Mouse (Mus musculus) midbrain, embryonic 15.5 days (tissue): ENCODE results near the gene Bcl2l2. TPM values are rescaled to one million over a fixed set of nuclear protein-coding genes. Genes with fewer than 3 reads are reported as not detected.

Source experiments
- ATAC-seq: fragments of 200-750 bp; cut with Nextera tagmentation; replicated peaks from 2 replicates; pipeline ENCODE4 v1.8.0; 2017; ENCODE audit warnings: moderate TSS enrichment
- H3K27ac ChIP-seq: fragments of 300-500 bp; sonication (generic); 2 replicates; pipeline ENCODE4 v1.5.1; 2015; ENCODE audit warnings: mild to moderate bottlenecking, inconsistent platforms
- H3K27me3 ChIP-seq: fragments of 300-500 bp; sonication (generic); replicated peaks from 2 replicates; pipeline ENCODE4 v1.6.1; 2015; ENCODE audit warnings: inconsistent platforms
- H3K36me3 ChIP-seq: fragments of 300-500 bp; sonication (generic); replicated peaks from 2 replicates; pipeline ENCODE4 v1.6.1; 2015; ENCODE audit warnings: inconsistent platforms
- H3K4me1 ChIP-seq: fragments of 300-500 bp; sonication (generic); 2 replicates; pipeline ENCODE4 v1.6.1; 2015; ENCODE audit warnings: inconsistent platforms
- H3K4me2 ChIP-seq: fragments of 300-500 bp; sonication (generic); 2 replicates; pipeline ENCODE4 v1.6.1; 2015; ENCODE audit warnings: inconsistent platforms, mild to moderate bottlenecking, moderate library complexity
- H3K4me3 ChIP-seq: fragments of 300-500 bp; sonication (generic); 2 replicates; pipeline ENCODE4 v1.5.1; 2015; ENCODE audit warnings: mild to moderate bottlenecking, inconsistent platforms
- H3K9ac ChIP-seq: fragments of 300-500 bp; sonication (generic); 2 replicates; pipeline ENCODE4 v1.6.1; 2015; ENCODE audit warnings: mild to moderate bottlenecking, inconsistent platforms
- H3K9me3 ChIP-seq: fragments of 300-500 bp; sonication (generic); 2 replicates; pipeline ENCODE4 v1.6.1; 2016; ENCODE audit warnings: inconsistent platforms
- WGBS: fragments of 180-500 bp; shearing (Covaris S2); methylation state at CpG from one replicate; pipeline ENCODE4 v1.1.7; 2015; ENCODE audit warnings: mixed read lengths; 5-methylcytosine and 5-hydroxymethylcytosine counted together
- polyA plus RNA-seq: library from polyadenylated mRNA; unstranded; fragments of >200 nt; fragmentation: Nextera tagmentation; extraction: Ambion mirVana; gene quantifications from 2 replicates; pipeline ENCODE4 v1.2.1, GENCODE M21; 2015

The Bcl2l2 gene
- polyA plus RNA-seq, 1 experiment from 2014 or later, result 4.8 TPM

GRCm38 (mm10) chr14:54870861-54871260, 12.3 kb upstream of the Bcl2l2 start, which contains the start of gene Homez:
Homez (minus strand) TSS chr14:54870961.
- 92% methylated on average over 5 of the region's 5 CpGs for WGBS
- no peaks in the 10 kb centered on the region for H3K27me3 ChIP-seq
- no peaks in the 10 kb centered on the region for H3K36me3 ChIP-seq
- no peak within 1 kb of the TSS for H3K4me2 ChIP-seq
- H3K4me3 ChIP-seq, result no peak within 1 kb of the TSS
- ATAC-seq, result no peak
- no peak within 1 kb of the TSS for H3K9ac ChIP-seq
- H3K27ac ChIP-seq, result no peak within 1 kb of the TSS
- H3K4me1 ChIP-seq, result peaks cover 8% of the 10 kb centered on the region
- H3K9me3 ChIP-seq, result no peaks in the 10 kb centered on the region

DNA sequence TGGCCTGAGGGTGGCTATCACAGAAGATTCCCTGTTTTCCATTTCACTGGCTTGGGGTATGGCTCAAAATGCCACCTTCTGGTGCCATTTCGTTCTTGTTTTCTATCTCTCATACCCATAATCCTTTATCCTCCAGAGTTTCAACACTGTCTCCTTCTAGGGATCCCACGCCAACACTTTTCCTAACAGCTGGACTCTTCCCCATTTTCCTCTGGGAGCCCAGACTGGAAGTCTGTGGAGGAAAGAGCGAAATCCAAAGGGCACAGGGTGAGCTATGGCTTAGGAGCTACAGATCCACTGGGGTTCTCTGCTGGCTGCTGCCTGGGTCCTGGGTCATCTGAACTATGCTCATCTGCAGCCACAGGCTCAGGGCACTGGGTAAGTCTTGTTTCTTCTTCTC, 9.0 kb upstream of the Bcl2l2 start:
- H3K36me3 ChIP-seq, result no peaks in the 10 kb centered on the region
- H3K4me2 ChIP-seq, result no peak overlapping the region
- H3K9me3 ChIP-seq, result no peaks in the 10 kb centered on the region
- no peak overlapping the region for H3K9ac ChIP-seq
- H3K4me1 ChIP-seq, result peaks cover 17% of the 10 kb centered on the region
- no peak overlapping the region for H3K27ac ChIP-seq
- WGBS, result 92% methylated on average over 3 of the region's 3 CpGs
- no peaks in the 10 kb centered on the region for H3K27me3 ChIP-seq
- ATAC-seq, result no peak
- no peak overlapping the region for H3K4me3 ChIP-seq

GRCm38 (mm10) chr14:54875844-54876538, 7.2 kb upstream of the Bcl2l2 start:
- Histone ChIP-seq H3K4me1 (peaks cover 17% of the 10 kb centered on the region), H3K9ac (peak overlapping the region; percentile 78), H3K27me3 (no peaks in the 10 kb centered on the region), H3K36me3 (no peaks in the 10 kb centered on the region), H3K9me3 (no peaks in the 10 kb centered on the region), H3K27ac (peak overlapping the region; percentile 92), H3K4me2 (peak overlapping the region; percentile 92), H3K4me3 (peak overlapping the region; percentile 62)
- 1% methylated on average over 36 of the region's 36 CpGs for WGBS
- peak; percentile 59 for ATAC-seq

DNA sequence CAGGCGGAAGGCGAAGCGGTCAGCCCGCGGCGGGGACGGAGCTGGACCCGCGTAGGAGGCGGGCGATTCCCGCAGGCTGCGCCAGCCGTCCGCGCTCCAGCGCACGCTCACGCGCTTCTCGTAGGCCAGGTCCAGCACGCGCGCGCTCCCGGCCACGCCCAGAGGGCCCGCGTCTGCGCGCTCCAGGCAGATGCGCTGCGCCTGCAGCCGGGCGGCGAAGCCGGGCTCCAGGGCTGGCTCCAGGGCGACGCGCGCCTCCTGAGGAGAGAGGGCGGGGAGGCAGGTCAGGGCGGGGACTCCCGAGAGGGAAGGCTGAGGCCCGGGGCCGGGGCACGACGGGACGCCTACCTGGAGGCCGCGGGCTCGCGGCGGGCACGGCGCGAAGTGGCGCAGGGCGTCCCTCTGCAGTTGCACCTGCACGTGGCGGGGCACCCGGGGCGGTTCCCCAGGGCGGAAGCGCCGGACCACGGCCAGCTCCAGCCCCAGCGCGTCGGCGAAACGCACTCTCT, 6.6 kb upstream of the Bcl2l2 start:
- Histone ChIP-seq H3K27me3 (no peaks in the 10 kb centered on the region), H3K27ac (peak overlapping the region; percentile 92), H3K9me3 (no peaks in the 10 kb centered on the region), H3K4me2 (peak overlapping the region; percentile 92), H3K9ac (peak overlapping the region; percentile 78), H3K4me1 (peaks cover 17% of the 10 kb centered on the region), H3K4me3 (peak overlapping the region; percentile 62), H3K36me3 (no peaks in the 10 kb centered on the region)
- WGBS, result under 1% methylated on average over 67 of the region's 72 CpGs
- ATAC-seq, result peak; percentile 93

DNA sequence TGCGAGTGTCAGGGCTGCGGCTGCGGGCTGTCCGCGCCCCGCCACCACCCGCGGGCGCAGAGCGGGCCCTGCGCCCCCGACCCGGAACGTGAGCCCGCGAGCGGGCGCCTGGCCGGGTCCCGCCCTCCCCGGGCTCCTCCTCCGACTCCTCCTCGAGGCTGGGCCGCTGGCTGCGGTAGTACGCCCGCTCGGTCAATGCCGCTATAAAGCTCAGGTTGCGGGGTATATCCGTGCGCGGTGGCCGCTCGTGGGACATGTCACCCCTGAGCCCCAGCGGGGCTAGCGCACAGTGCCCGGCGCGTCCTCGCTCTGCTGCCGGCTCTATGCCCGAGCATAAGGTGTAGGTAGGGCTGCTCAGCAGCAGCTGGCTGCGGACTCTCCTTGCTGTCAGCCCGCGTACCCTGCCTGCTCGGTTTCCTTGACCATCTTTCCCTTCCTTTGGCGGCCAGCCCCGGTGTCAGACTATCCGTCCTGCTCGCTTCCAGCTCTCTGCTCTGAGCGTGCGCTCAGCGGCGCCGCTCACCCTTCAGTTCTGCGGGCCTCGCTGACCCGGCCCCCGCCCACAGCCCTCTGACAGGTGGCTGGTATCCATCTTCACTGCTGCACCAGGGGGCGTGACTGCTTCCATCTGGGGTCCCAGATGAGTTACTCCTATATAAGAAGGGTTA, 6.0 kb upstream of the Bcl2l2 start, which contains the start of gene Ppp1r3e:
TSS of gene Ppp1r3e (minus strand) at position 503 of the 668 bp plus-strand sequence.
- Histone ChIP-seq H3K27ac (peak within 1 kb of the TSS; percentile 92), H3K4me1 (peaks cover 17% of the 10 kb centered on the region), H3K27me3 (no peaks in the 10 kb centered on the region), H3K4me2 (peak within 1 kb of the TSS; percentile 92), H3K9me3 (no peaks in the 10 kb centered on the region), H3K4me3 (peak within 1 kb of the TSS; percentile 62), H3K9ac (peak within 1 kb of the TSS; percentile 78), H3K36me3 (no peaks in the 10 kb centered on the region)
- WGBS, result under 1% methylated on average over 56 of the region's 61 CpGs
- peak; percentile 82 for ATAC-seq

- peaks cover 27% of the 10 kb centered on the region for H3K4me1 ChIP-seq
- peak; percentile 32 for ATAC-seq
- WGBS, result 29% methylated on average over 21 of the region's 21 CpGs
- H3K27me3 ChIP-seq, result no peaks in the 10 kb centered on the region
- peak overlapping the region; percentile 80 for H3K4me3 ChIP-seq
- H3K36me3 ChIP-seq, result no peaks in the 10 kb centered on the region
- no peaks in the 10 kb centered on the region for H3K9me3 ChIP-seq
- H3K4me2 ChIP-seq, result peak overlapping the region; percentile 85
- peak overlapping the region; percentile 89 for H3K9ac ChIP-seq
- peak overlapping the region; percentile 90 for H3K27ac ChIP-seq
Observed at GRCm38 (mm10) chr14:54884022-54884712, 990 bp downstream of the Bcl2l2 start.

- Histone ChIP-seq H3K27me3 (no peaks in the 10 kb centered on the region), H3K4me1 (peaks cover 27% of the 10 kb centered on the region), H3K4me3 (no peak overlapping the region), H3K9ac (peak overlapping the region; percentile 6; the same call in 1 of the 2 replicates), H3K9me3 (no peaks in the 10 kb centered on the region), H3K27ac (no peak overlapping the region), H3K4me2 (peak overlapping the region; percentile 85), H3K36me3 (no peaks in the 10 kb centered on the region)
- ATAC-seq, result no peak
- WGBS, result 93% methylated on average over 11 of the region's 11 CpGs
Observed at GRCm38 (mm10) chr14:54885309-54885708, 2.1 kb downstream of the Bcl2l2 start.

- ATAC-seq, result no peak
- no peaks in the 10 kb centered on the region for H3K9me3 ChIP-seq
- 93% methylated on average over 3 of the region's 3 CpGs for WGBS
- peak within 1 kb of the TSS; percentile 83 for H3K27ac ChIP-seq
- H3K4me2 ChIP-seq, result peak within 1 kb of the TSS; percentile 49
- H3K4me3 ChIP-seq, result peak within 1 kb of the TSS; percentile 53
- no peak within 1 kb of the TSS for H3K9ac ChIP-seq
- H3K36me3 ChIP-seq, result peaks cover 14% of the 10 kb centered on the region
- no peaks in the 10 kb centered on the region for H3K27me3 ChIP-seq
- peaks cover 20% of the 10 kb centered on the region for H3K4me1 ChIP-seq
Observed at GRCm38 (mm10) chr14:54892200-54892599, 9.0 kb downstream of the Bcl2l2 start, which contains the start of gene Pabpn1. Pabpn1 (plus strand) TSS chr14:54892500.

DNA sequence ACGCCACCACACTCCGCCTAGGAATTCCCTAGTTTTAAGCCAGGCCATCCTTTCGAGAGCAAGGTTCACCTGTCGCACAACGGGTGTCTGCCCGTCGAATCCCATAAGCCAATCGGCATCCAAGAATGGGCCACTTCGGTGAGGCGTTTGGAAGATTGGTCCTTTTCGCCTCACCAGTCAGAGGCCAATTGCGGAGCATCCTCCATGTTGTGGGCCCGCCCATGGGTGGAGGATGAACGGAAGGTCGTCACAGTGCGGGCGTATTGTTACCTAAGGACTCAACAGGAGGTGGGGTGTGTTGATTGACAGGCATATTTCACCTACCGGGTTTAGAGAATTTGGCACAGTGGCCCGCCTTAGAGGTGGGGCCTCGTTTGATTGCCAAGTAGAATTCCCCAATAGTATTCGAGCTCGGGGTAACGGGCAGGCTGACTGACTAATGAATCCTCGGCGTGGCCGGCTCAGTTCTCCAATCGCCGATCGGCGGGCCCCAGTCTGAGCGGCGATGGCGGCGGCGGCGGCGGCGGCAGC, 10.5 kb downstream of the Bcl2l2 start:
- WGBS, result under 1% methylated on average over 38 of the region's 38 CpGs
- Histone ChIP-seq H3K4me1 (peaks cover 20% of the 10 kb centered on the region), H3K9ac (peak overlapping the region; percentile 69), H3K4me2 (peak overlapping the region; percentile 49), H3K27me3 (no peaks in the 10 kb centered on the region), H3K27ac (peak overlapping the region; percentile 87), H3K9me3 (no peaks in the 10 kb centered on the region), H3K4me3 (peak overlapping the region; percentile 53), H3K36me3 (peaks cover 17% of the 10 kb centered on the region)
- ATAC-seq, result peak; percentile 99

DNA sequence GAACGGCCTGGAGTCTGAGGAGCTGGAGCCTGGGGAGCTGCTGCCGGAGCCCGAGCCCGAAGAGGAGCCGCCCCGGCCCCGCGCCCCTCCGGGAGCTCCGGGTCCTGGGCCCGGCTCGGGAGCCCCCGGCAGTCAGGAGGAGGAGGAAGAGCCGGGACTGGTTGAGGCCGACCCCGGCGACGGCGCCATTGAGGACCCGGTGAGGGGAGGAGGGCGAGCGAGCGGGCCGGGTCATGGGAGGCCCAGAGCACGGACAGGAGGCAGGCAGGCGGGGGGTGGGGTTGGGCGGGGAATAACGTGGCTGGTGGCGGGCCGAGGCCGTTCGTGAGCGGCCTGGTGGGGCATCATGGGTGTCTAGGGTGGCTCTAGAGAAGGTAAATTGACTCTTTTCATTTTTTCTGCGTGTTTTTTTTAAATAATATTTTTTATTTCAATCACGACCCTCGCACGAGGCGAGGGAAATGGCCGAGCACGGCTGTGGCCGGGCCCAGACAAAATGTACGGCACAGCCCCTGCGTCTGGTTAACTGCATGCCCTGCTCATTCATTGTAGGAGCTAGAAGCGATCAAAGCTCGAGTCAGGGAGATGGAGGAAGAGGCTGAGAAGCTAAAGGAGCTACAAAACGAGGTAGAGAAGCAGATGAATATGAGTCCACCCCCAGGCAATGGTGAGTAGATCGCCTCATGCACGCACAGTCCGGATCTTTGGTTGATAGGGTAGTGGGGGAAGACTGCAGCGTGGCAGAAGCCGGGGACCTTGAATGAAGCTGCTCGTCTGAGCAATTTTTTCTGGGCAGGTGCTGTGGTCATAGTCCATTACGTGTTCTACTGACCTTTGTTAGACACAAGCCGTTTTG, 11.3 kb downstream of the Bcl2l2 start:
- H3K27ac ChIP-seq, result peak overlapping the region; percentile 87
- peak overlapping the region; percentile 69 for H3K9ac ChIP-seq
- H3K27me3 ChIP-seq, result no peaks in the 10 kb centered on the region
- WGBS, result 1% methylated on average over 50 of the region's 54 CpGs
- ATAC-seq, result peak; percentile 59
- H3K4me1 ChIP-seq, result peaks cover 20% of the 10 kb centered on the region
- H3K9me3 ChIP-seq, result no peaks in the 10 kb centered on the region
- H3K36me3 ChIP-seq, result peaks cover 17% of the 10 kb centered on the region
- H3K4me3 ChIP-seq, result peak overlapping the region; percentile 53
- peak overlapping the region; percentile 62 for H3K4me2 ChIP-seq

- Histone ChIP-seq H3K9me3 (no peaks in the 10 kb centered on the region), H3K4me3 (no peak overlapping the region), H3K4me2 (no peak overlapping the region), H3K27ac (no peak overlapping the region), H3K9ac (no peak overlapping the region), H3K27me3 (no peaks in the 10 kb centered on the region), H3K36me3 (peaks cover 17% of the 10 kb centered on the region), H3K4me1 (peaks cover 20% of the 10 kb centered on the region)
- ATAC-seq, result no peak
- 73% methylated on average over 2 of the region's 2 CpGs for WGBS
Observed at GRCm38 (mm10) chr14:54897445-54897844, 14.3 kb downstream of the Bcl2l2 start.
